Mouse (Mus musculus) midbrain, embryonic 10.5 days (tissue): ENCODE measurements at regions not wholly inside any gene's neighbourhood (a gene's known extent, or its start where the extent isn't known, plus 50 kb on each side); places are given as distances from the start of the nearest gene placed in this dataset.

Experiments used
- DNase-seq: peaks from one replicate; pipeline ENCODE4 v3.0.0-alpha.2; 2017; ENCODE audit warnings: low spot score
- H3K27ac ChIP-seq: fragments of 300-500 bp; sonication (generic); replicated peaks from 2 replicates; pipeline ENCODE4 v1.5.1; 2016; ENCODE audit warnings: mild to moderate bottlenecking
- H3K27me3 ChIP-seq: fragments of 300-500 bp; sonication (generic); 2 replicates; pipeline ENCODE4 v1.6.1; 2016; ENCODE audit warnings: low read depth, mild to moderate bottlenecking; ENCODE audit not compliant: poor library complexity, severe bottlenecking
- H3K36me3 ChIP-seq: fragments of 300-500 bp; sonication (generic); 2 replicates; pipeline ENCODE4 v1.6.1; 2016; ENCODE audit warnings: mild to moderate bottlenecking, moderate library complexity
- H3K4me1 ChIP-seq: fragments of 300-500 bp; sonication (generic); 2 replicates; pipeline ENCODE4 v1.6.1; 2016
- H3K4me3 ChIP-seq: fragments of 300-500 bp; sonication (generic); 2 replicates; pipeline ENCODE4 v1.5.1; 2016; ENCODE audit warnings: mild to moderate bottlenecking, moderate library complexity
- H3K9me3 ChIP-seq: fragments of 300-500 bp; sonication (generic); replicated peaks from 2 replicates; pipeline ENCODE4 v1.6.1; 2016; ENCODE audit warnings: mild to moderate bottlenecking
- WGBS: fragments of 180-500 bp; shearing (Covaris S2); methylation state at CpG from one replicate; pipeline ENCODE4 v1.1.7; 2016; 5-methylcytosine and 5-hydroxymethylcytosine counted together

- H3K4me3 ChIP-seq: no peak overlapping the region
- H3K4me1 ChIP-seq: peaks cover 40% of the 10 kb centered on the region
- no peaks in the 10 kb centered on the region; the same call in 1 of the 2 replicates for H3K27me3 ChIP-seq
- no peaks in the 10 kb centered on the region for H3K36me3 ChIP-seq
- H3K27ac ChIP-seq: no peak overlapping the region
- H3K9me3 ChIP-seq: no peaks in the 10 kb centered on the region
- WGBS: 92% methylated on average over 6 of the region's 6 CpGs
- no peak for DNase-seq
These were observed 140.0 kb upstream of the Irf2bp2 start for GRCm38 (mm10) chr8:126733779-126734178.

DNA sequence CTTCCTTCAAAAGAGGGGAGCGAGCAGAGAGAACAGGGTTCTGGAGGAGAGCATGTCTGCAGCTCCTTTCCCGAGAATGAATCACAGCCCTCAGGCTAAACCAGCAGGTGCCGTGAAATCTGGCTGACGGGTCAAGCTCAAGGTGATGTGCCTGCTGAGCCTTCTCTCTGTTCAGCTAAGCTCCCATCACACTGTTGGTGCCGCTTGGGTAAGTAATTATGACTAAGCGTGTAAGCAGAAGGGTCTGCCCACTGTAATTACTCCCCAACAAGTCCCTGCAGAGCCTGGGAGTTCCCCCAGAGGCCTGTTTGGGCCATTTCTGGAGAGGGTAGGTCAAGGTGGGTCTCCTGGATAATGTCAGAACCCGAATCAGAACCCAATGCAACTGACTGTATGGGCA lies 139.5 kb upstream of the Irf2bp2 start:
- no peaks in the 10 kb centered on the region for H3K9me3 ChIP-seq
- DNase-seq: no peak
- H3K27me3 ChIP-seq: no peaks in the 10 kb centered on the region; the same call in 1 of the 2 replicates
- WGBS: 71% methylated on average over 7 of the region's 7 CpGs
- no peak overlapping the region for H3K4me3 ChIP-seq
- peak overlapping the region; percentile 28; the same call in 1 of the 2 replicates for H3K27ac ChIP-seq
- peaks cover 40% of the 10 kb centered on the region for H3K4me1 ChIP-seq
- no peaks in the 10 kb centered on the region for H3K36me3 ChIP-seq

- no peak overlapping the region for H3K4me3 ChIP-seq
- 80% methylated on average over 3 of the region's 3 CpGs for WGBS
- no peak overlapping the region for H3K27ac ChIP-seq
- peaks cover 18% of the 10 kb centered on the region for H3K4me1 ChIP-seq
- no peaks in the 10 kb centered on the region; the same call in 1 of the 2 replicates for H3K27me3 ChIP-seq
- H3K9me3 ChIP-seq: 0 out of 2 replicates have a peak, but pooled peaks cover 6% of the 10 kb centered on the region
- no peak for DNase-seq
- H3K36me3 ChIP-seq: no peaks in the 10 kb centered on the region
These were observed 136.3 kb upstream of the Irf2bp2 start for GRCm38 (mm10) chr8:126730017-126730631.

DNA sequence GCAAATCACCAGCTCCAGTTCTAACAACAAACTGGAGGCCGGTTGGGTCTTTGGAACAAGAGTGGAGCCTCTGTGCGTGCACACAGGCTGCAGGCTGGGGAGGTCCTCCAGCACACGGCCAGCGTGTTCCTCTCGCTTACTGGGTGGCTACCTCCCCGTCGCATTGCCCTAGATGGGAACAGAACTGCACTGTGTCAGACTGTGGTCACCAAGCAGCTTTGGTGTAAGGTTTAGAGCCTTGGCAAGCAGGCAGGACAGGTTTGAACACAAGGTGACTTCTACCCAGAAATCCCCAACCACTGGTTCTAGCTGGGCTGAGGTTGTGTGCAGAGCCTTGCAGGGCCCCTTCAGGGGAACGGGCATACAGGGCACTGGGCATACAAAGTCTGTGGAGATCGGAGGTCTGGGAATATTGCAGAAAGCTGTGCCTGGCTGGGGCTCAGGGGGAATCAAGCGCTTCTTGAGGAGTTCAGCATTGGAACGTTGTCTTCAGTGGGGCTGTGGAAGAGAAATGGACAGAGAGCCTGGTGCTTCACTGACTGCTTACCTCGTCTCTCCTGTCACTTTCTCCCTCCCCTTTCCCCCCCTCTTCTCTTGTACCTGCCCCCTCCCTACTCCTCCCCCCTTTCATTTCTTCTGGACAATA lies 135.3 kb upstream of the Irf2bp2 start:
- H3K27ac ChIP-seq: no peak overlapping the region
- 0 out of 2 replicates have a peak, but pooled peaks cover 6% of the 10 kb centered on the region for H3K9me3 ChIP-seq
- H3K27me3 ChIP-seq: no peaks in the 10 kb centered on the region; the same call in 1 of the 2 replicates
- WGBS: 89% methylated on average over 12 of the region's 12 CpGs
- no peak for DNase-seq
- H3K4me3 ChIP-seq: no peak overlapping the region
- peaks cover 13% of the 10 kb centered on the region for H3K4me1 ChIP-seq
- H3K36me3 ChIP-seq: no peaks in the 10 kb centered on the region

DNA sequence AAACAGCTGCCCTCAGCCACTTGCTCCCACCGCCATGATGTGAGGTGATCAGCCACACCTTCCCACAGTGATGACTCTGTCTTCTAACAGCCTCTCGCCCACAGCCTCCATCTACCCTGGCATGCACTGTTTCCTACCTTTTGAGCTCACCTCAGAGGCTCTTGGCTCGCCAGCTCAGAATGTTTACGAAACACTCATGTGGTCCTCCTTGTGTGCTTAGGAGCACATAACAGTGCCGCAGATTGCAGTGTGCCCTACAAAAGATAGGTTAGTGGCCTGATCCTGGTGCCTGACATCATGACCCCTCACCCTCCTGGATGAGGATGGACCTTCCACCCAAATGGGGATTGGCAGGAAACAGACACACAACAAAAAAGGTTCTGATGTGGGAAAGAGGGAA lies 134.3 kb upstream of the Irf2bp2 start:
- H3K4me3 ChIP-seq: no peak overlapping the region
- no peaks in the 10 kb centered on the region; the same call in 1 of the 2 replicates for H3K27me3 ChIP-seq
- 0 out of 2 replicates have a peak, but pooled peaks cover 6% of the 10 kb centered on the region for H3K9me3 ChIP-seq
- H3K36me3 ChIP-seq: no peaks in the 10 kb centered on the region
- 88% methylated on average over 5 of the region's 5 CpGs for WGBS
- DNase-seq: no peak
- no peak overlapping the region for H3K27ac ChIP-seq
- H3K4me1 ChIP-seq: peaks cover 6% of the 10 kb centered on the region

DNA sequence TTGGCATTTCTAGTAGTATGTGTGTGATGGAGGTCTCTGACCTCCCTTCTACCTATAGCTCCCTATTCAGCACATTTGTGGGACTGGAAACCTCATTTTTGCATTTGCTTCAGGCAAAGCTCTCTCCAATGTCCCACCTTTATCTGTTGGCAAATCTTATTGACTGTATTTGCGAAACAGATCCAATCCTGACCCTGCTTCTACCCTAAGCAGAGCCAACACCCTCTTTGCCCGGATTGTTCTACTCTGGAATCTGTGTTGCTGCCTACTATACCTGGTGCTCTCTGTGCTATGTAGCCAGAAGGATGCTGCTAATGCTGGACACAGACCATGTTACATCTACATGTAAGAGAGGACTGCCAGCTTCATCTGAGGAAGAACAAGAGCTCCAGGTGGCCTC lies 133.3 kb upstream of the Irf2bp2 start:
- H3K27ac ChIP-seq: no peak overlapping the region
- no peak for DNase-seq
- peaks cover 1% of the 10 kb centered on the region; the same call in 1 of the 2 replicates for H3K4me1 ChIP-seq
- 0 out of 2 replicates have a peak, but pooled peaks cover 6% of the 10 kb centered on the region for H3K9me3 ChIP-seq
- H3K4me3 ChIP-seq: no peak overlapping the region
- 87% methylated on average over 2 of the region's 2 CpGs for WGBS
- no peaks in the 10 kb centered on the region for H3K36me3 ChIP-seq
- no peaks in the 10 kb centered on the region; the same call in 1 of the 2 replicates for H3K27me3 ChIP-seq

DNA sequence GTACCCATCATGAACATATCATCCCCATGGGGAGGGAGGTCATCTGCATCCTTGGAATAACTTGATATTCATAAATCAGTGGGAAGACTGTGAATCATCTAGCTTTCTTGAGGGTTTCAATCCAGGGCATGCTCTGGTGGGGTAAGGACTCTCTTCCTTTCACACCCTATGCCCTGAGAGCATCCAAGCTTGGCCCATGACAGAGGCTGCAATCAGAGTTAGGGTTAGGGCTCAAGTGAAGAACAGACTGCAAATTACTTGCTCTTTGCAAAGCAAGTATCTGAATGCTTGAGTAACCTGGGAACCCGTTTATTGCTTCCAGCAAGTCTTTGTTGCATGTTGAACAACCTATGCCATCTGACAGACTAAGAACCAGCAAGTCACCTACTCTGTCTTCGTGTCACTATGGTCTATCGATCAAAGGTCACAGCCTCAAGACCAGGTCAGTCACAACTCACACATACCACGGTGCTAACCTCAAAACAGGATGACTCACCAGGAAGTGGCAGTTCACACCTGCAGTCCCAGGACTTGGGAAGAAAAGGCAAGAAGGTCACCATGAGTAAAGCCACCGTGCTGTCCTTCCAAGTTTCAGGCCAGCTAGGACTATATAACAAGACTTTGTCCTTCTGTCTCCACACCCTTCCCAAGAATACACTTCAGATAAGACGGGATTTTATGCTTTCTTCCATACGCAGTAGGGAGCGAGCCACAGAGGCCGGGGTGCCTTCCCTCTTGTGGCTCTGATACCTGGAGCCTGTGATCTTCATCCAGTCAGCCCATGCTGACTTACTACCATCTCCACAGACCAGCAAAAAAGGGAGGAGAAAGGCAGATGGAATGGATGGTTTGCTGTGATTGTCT lies 129.7 kb upstream of the Irf2bp2 start:
- H3K27ac ChIP-seq: no peak overlapping the region
- H3K4me1 ChIP-seq: peaks cover 9% of the 10 kb centered on the region
- no peak for DNase-seq
- no peaks in the 10 kb centered on the region for H3K36me3 ChIP-seq
- H3K4me3 ChIP-seq: no peak overlapping the region
- 0 out of 2 replicates have a peak, but pooled peaks cover 6% of the 10 kb centered on the region for H3K9me3 ChIP-seq
- 88% methylated on average over 9 of the region's 9 CpGs for WGBS
- no peaks in the 10 kb centered on the region for H3K27me3 ChIP-seq

DNA sequence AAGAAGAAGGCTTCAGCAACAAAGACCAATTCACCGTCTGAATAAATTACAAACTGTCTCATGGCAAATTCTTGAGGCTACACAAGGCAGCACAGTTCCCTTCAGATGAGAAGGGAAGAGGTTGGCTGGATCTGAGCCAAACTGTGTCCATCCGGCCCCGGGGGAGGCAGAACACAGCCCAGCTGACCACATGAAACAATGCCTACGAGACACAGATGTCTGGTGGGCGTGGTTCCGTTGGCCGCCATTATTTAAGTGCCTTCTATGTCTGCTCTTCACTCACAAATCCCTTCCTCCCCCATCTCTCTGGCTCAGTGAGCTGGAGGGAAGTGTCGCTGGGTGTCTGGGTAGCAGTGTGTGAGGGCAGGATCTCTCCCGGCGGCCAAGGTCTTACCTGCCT lies 127.8 kb upstream of the Irf2bp2 start:
- Histone ChIP-seq H3K27me3 (no peaks in the 10 kb centered on the region), H3K4me3 (no peak overlapping the region), H3K27ac (no peak overlapping the region), H3K36me3 (no peaks in the 10 kb centered on the region), H3K4me1 (peaks cover 9% of the 10 kb centered on the region), H3K9me3 (0 out of 2 replicates have a peak, but pooled peaks cover 6% of the 10 kb centered on the region)
- WGBS: 84% methylated on average over 10 of the region's 10 CpGs
- DNase-seq: no peak

- Histone ChIP-seq H3K4me1 (peaks cover 9% of the 10 kb centered on the region), H3K4me3 (no peak overlapping the region), H3K27ac (no peak overlapping the region), H3K36me3 (no peaks in the 10 kb centered on the region), H3K9me3 (no peaks in the 10 kb centered on the region), H3K27me3 (no peaks in the 10 kb centered on the region)
- WGBS: 88% methylated on average over 4 of the region's 4 CpGs
- no peak for DNase-seq
These were observed 126.8 kb upstream of the Irf2bp2 start for GRCm38 (mm10) chr8:126720473-126721145.

GRCm38 (mm10) chr8:126719748-126720147 lies 126.0 kb upstream of the Irf2bp2 start:
- Histone ChIP-seq H3K27ac (no peak overlapping the region), H3K9me3 (no peaks in the 10 kb centered on the region), H3K36me3 (no peaks in the 10 kb centered on the region), H3K4me3 (no peak overlapping the region), H3K4me1 (peaks cover 9% of the 10 kb centered on the region), H3K27me3 (no peaks in the 10 kb centered on the region)
- no peak for DNase-seq
- WGBS: 86% methylated on average over 2 of the region's 2 CpGs

DNA sequence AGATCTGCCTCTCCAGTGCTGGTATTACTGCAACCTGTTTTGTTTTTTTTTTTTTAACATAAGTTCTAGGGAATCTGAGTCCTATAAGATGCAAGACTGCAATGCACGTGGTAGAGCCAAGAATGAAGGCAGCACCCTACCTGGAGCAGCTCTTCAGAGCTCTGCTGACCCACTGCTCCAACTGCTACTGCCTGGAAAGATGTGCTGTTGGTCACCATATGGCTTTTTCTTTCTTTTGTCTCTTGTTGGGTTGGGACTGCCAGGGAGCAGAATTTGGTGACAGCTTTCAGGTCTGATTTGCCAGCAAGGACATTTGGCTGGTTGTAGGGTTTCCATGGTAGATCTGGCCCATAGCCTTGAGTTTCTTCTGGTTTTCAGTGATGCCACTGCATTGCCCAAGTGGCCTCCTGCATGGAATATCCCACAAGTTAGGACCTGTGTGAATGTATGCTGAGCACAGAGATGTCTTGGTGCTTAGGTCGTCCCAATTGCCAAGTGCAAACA lies 123.9 kb upstream of the Irf2bp2 start:
- no peaks in the 10 kb centered on the region for H3K9me3 ChIP-seq
- H3K36me3 ChIP-seq: no peaks in the 10 kb centered on the region
- H3K27ac ChIP-seq: no peak overlapping the region
- H3K27me3 ChIP-seq: no peaks in the 10 kb centered on the region
- H3K4me3 ChIP-seq: no peak overlapping the region
- peaks cover 18% of the 10 kb centered on the region for H3K4me1 ChIP-seq
- WGBS: 77% methylated on average over 2 of the region's 2 CpGs
- no peak for DNase-seq

DNA sequence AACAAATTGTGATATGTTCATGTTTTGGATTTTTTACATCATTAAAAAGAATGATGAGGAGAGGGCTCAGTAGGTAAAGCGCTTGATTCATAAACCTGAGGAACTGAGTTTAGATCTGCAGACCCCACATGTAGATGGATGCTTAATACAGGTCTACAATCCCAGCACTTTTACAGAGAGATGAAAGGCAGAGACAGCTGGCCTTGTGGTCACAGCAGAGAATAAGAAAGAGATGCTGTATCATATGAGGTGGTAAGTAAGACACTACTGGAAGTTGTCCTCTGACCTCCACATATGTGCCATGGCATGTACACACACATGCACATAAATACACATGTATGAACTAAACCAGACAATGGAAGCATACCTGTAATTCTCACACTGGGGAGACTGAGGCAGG lies 121.9 kb upstream of the Irf2bp2 start:
- WGBS: 98% methylated on average over 1 of the region's 1 CpGs
- H3K4me1 ChIP-seq: peaks cover 9% of the 10 kb centered on the region
- no peak overlapping the region for H3K4me3 ChIP-seq
- no peaks in the 10 kb centered on the region for H3K9me3 ChIP-seq
- H3K36me3 ChIP-seq: no peaks in the 10 kb centered on the region
- H3K27ac ChIP-seq: no peak overlapping the region
- no peaks in the 10 kb centered on the region for H3K27me3 ChIP-seq
- no peak for DNase-seq
